Mouse (Mus musculus) forebrain, embryonic 14.5 days (tissue): Measurements from ENCODE around the gene Sdhd. TPM values are rescaled to one million over a fixed set of nuclear protein-coding genes. Genes with fewer than 3 reads are reported as not detected.

Experiments used
- ATAC-seq: fragments of 200-750 bp; cut with Nextera tagmentation; 2 replicates; pipeline ENCODE4 v1.8.0; 2017; ENCODE audit warnings: mild to moderate bottlenecking, moderate library complexity
- DNase-seq: peaks from one replicate; pipeline ENCODE4 v3.0.0-alpha.2; 2015; ENCODE audit warnings: low spot score
- H3K27ac ChIP-seq: fragments of 300-500 bp; sonication (generic); 2 replicates; pipeline ENCODE4 v1.5.1; 2014; ENCODE audit warnings: low read depth, mild to moderate bottlenecking, control low read depth, low read length, moderate library complexity
- H3K27me3 ChIP-seq: fragments of 300-500 bp; sonication (generic); replicated peaks from 2 replicates; pipeline ENCODE4 v1.6.1; 2014; ENCODE audit warnings: low read length, control low read depth, mixed read lengths; ENCODE audit not compliant: control insufficient read depth, insufficient read depth
- H3K36me3 ChIP-seq: fragments of 300-500 bp; sonication (generic); 2 replicates; pipeline ENCODE4 v1.6.1; 2014; ENCODE audit warnings: low read length, control low read depth; ENCODE audit not compliant: control insufficient read depth, insufficient read depth
- H3K4me1 ChIP-seq: fragments of 300-500 bp; sonication (generic); 2 replicates; pipeline ENCODE4 v1.6.1; 2014; ENCODE audit warnings: antibody characterized with exemption, low read length, control low read depth; ENCODE audit not compliant: control insufficient read depth, insufficient read depth
- H3K4me2 ChIP-seq: fragments of 300-500 bp; sonication (generic); 2 replicates; pipeline ENCODE4 v1.6.1; 2014; ENCODE audit warnings: mild to moderate bottlenecking, control low read depth, low read length
- H3K4me3 ChIP-seq: fragments of 300-500 bp; sonication (generic); 2 replicates; pipeline ENCODE4 v1.5.1; 2014; ENCODE audit warnings: low read depth, low read length, control low read depth
- H3K9ac ChIP-seq: fragments of 300-500 bp; sonication (generic); 2 replicates; pipeline ENCODE4 v1.6.1; 2014; ENCODE audit warnings: mild to moderate bottlenecking, low read length, control low read depth, moderate library complexity
- H3K9me3 ChIP-seq: fragments of 300-500 bp; sonication (generic); replicated peaks from 2 replicates; pipeline ENCODE4 v1.6.1; 2016; ENCODE audit warnings: low read length, control low read depth, mixed read lengths; ENCODE audit not compliant: control insufficient read depth
- WGBS: fragments of 180-500 bp; shearing (Covaris S2); extraction: QIAGEN DNeasy Blood & Tissue Kit; methylation state at CpG from one replicate; pipeline ENCODE4 v1.1.7; 2014; 5-methylcytosine and 5-hydroxymethylcytosine counted together
- polyA plus RNA-seq: library from polyadenylated mRNA; unstranded; fragments of >200 nt; fragmentation: Nextera tagmentation; extraction: Ambion mirVana; gene quantifications from 2 replicates; pipeline ENCODE4 v1.2.1, GENCODE M21; 2014

The Sdhd gene
- polyA plus RNA-seq, 1 experiment from 2014 or later, result 273 TPM

DNA sequence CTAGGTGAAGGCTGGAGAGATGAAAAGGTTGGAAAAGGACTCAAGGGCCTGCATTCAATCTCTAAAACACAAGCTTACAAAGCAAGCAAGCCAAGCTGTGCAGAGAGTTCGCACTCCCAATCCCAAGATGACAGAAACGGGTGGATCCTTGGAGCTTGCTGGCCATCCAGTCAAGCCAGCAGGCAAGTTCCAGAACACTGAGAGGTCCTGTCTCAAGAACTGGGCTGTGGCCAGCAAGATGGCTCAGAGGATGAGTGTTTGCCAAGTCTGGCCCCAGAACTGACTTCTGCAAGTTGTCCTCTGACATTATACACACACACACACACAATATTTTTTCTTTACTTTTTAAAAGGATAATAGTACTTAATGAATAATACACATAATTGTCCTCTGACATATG lies 35.7 kb downstream of the Sdhd start:
- Histone ChIP-seq H3K36me3 (no peaks in the 10 kb centered on the region), H3K4me2 (no peak overlapping the region), H3K4me1 (no peaks in the 10 kb centered on the region), H3K27me3 (no peaks in the 10 kb centered on the region), H3K9me3 (no peaks in the 10 kb centered on the region), H3K27ac (no peak overlapping the region), H3K4me3 (no peak overlapping the region), H3K9ac (no peak overlapping the region)
- DNase-seq (no peak), ATAC-seq (no peak)
- WGBS, result 95% methylated on average over 2 of the region's 2 CpGs

DNA sequence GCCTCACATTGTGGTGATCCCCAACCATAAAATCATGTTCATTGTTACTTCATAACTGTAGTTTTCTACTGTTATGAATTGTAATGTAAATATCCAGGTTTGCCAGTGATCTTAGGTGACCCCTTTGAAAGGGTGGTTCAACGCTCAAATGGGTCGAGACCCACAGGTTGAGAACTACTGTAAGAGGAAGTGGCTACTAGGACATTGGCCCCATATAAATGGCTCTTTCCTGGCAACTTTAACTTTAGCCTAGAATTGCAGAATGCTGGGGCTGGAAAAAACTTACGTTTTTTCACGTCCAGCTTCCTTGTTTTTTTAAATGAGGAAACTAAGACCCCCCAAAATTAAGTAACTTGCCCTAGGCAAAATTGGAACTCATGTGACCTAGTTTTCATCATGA lies 36.2 kb downstream of the Sdhd start:
- no peaks in the 10 kb centered on the region for H3K4me1 ChIP-seq
- H3K36me3 ChIP-seq, result no peaks in the 10 kb centered on the region
- no peaks in the 10 kb centered on the region for H3K27me3 ChIP-seq
- no peaks in the 10 kb centered on the region for H3K9me3 ChIP-seq
- no peak overlapping the region for H3K9ac ChIP-seq
- DNase-seq (no peak), ATAC-seq (no peak)
- no peak overlapping the region for H3K4me2 ChIP-seq
- no peak overlapping the region for H3K27ac ChIP-seq
- no peak overlapping the region for H3K4me3 ChIP-seq
- 92% methylated on average over 4 of the region's 4 CpGs for WGBS

DNA sequence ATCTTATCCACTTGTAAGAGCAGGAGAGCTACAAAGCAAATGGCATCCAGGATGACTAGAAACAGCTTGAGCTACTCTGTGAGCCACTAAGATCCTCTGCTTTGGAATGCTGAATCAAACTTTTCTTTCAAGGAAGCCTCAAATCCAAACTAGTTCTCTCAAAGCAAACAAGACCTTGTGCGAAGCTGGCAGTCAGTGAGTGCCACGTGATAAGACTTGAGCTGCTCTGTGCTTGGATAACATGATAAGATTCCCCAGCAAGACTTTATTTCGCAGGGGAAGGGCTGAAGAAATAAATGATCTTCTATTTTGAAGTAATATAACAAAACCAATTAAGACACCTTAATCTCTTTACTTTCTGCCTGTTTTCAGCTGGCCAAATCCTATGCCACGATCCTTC lies 37.7 kb downstream of the Sdhd start:
- ATAC-seq, result no peak
- WGBS, result 84% methylated on average over 4 of the region's 4 CpGs

GRCm38 (mm10) chr9:50565173-50565572 lies 38.4 kb downstream of the Sdhd start:
- H3K27ac ChIP-seq, result no peak overlapping the region
- no peak overlapping the region for H3K4me2 ChIP-seq
- ATAC-seq (no peak), DNase-seq (no peak)
- H3K9me3 ChIP-seq, result no peaks in the 10 kb centered on the region
- H3K9ac ChIP-seq, result no peak overlapping the region
- no peaks in the 10 kb centered on the region for H3K4me1 ChIP-seq
- WGBS, result 83% methylated on average over 7 of the region's 7 CpGs
- no peaks in the 10 kb centered on the region for H3K36me3 ChIP-seq
- no peak overlapping the region for H3K4me3 ChIP-seq
- H3K27me3 ChIP-seq, result no peaks in the 10 kb centered on the region

More for the DNA sequence above, 37.7 kb downstream of the Sdhd start:
- H3K4me3 ChIP-seq, result no peak overlapping the region
- no peaks in the 10 kb centered on the region for H3K36me3 ChIP-seq
- H3K4me2 ChIP-seq, result no peak overlapping the region
- no peak overlapping the region for H3K27ac ChIP-seq
- no peak overlapping the region for H3K9ac ChIP-seq
- no peaks in the 10 kb centered on the region for H3K27me3 ChIP-seq
- H3K9me3 ChIP-seq, result no peaks in the 10 kb centered on the region
- DNase-seq, result no peak
- no peaks in the 10 kb centered on the region for H3K4me1 ChIP-seq

- Histone ChIP-seq H3K9ac (no peak overlapping the region), H3K9me3 (no peaks in the 10 kb centered on the region), H3K36me3 (no peaks in the 10 kb centered on the region), H3K4me3 (no peak overlapping the region), H3K27me3 (no peaks in the 10 kb centered on the region), H3K27ac (no peak overlapping the region), H3K4me1 (no peaks in the 10 kb centered on the region), H3K4me2 (no peak overlapping the region)
- WGBS, result 88% methylated on average over 2 of the region's 2 CpGs
- DNase-seq (no peak), ATAC-seq (no peak)
Measured at GRCm38 (mm10) chr9:50561918-50562360, 41.7 kb downstream of the Sdhd start.

DNA sequence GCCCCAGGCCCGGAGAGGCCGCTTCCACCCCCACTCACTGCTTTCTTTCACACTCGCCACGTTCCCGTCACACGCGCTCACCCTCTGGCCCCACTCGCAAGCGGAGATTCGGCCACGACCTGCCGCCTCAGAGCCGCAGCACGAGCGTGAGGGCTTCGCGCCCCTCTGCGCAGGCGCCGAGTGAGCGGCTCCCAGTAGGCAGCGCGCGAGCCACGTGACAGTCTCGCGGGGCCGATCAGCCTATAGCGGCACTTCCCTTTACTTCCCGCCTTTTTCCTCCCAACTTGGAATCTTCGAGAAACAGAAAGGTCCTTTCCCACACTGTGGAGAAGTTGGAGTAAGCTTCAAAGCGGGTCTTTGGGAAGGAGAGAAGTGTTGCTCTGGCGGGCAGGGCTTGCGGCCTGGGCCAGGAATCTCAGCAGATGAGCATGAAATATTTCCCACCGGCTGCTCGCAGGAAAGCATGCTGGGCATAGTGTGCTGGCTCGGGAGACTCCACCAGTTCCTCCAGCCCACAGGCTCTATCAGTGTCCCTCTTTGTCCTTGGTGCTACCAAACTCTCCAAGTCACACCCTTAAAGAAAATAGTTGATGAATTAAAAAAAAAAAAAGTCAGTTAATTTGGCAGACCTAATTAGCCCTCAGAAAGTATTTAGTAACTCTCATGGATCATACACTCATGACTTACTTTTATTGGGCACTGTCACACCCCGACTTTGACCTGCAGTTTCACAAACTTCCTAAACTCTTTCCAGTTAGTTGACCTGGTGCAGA lies 42.3 kb downstream of the Sdhd start, which contains the start of gene Tex12:
Gene Tex12 (minus strand): TSS at position 181 of the 773 bp plus-strand sequence.
- WGBS, result 91% methylated on average over 38 of the region's 38 CpGs
- Histone ChIP-seq H3K9me3 (no peaks in the 10 kb centered on the region), H3K27me3 (no peaks in the 10 kb centered on the region), H3K4me2 (no peak within 1 kb of the TSS), H3K4me1 (no peaks in the 10 kb centered on the region), H3K9ac (no peak within 1 kb of the TSS), H3K36me3 (no peaks in the 10 kb centered on the region), H3K27ac (no peak within 1 kb of the TSS), H3K4me3 (no peak within 1 kb of the TSS)
- no peak for ATAC-seq
- no peak for DNase-seq

DNA sequence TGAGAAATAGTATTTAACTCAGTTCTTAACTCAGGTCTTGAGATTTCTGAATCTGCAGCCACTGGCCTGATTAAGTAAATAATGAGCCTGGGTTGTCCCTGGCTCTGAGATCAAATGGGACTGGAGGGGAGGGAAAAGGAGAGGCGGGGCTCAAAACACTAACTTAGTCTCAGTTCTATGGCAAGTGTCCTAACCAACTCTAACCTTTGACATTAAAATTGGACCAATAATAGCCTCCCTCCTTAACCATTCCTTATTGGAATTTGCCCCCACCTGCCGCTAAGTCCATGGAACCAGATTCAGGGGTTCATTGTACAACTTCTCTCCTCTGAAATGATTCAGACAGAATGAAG lies 48.5 kb downstream of the Sdhd start, which contains the start of gene Bco2:
Gene Bco2 (minus strand): TSS at position 88 of the 353 bp plus-strand sequence.
- DNase-seq (no peak), ATAC-seq (peak; percentile 61)
- H3K4me3 ChIP-seq, result peak within 1 kb of the TSS; percentile 7
- WGBS, result 3% methylated on average over 2 of the region's 2 CpGs
- no peaks in the 10 kb centered on the region for H3K27me3 ChIP-seq
- H3K9ac ChIP-seq, result peak within 1 kb of the TSS; percentile 33
- H3K9me3 ChIP-seq, result no peaks in the 10 kb centered on the region
- H3K4me1 ChIP-seq, result peaks cover 4% of the 10 kb centered on the region; the same call in 1 of the 2 replicates
- H3K4me2 ChIP-seq, result peak within 1 kb of the TSS; percentile 40
- H3K27ac ChIP-seq, result peak within 1 kb of the TSS; percentile 52
- H3K36me3 ChIP-seq, result no peaks in the 10 kb centered on the region

- DNase-seq (peak; percentile 90), ATAC-seq (peak; percentile 97)
- H3K4me2 ChIP-seq, result peak within 1 kb of the TSS; percentile 40
- peaks cover 4% of the 10 kb centered on the region; the same call in 1 of the 2 replicates for H3K4me1 ChIP-seq
- H3K27me3 ChIP-seq, result no peaks in the 10 kb centered on the region
- H3K9me3 ChIP-seq, result no peaks in the 10 kb centered on the region
- WGBS, result 11% methylated on average over 12 of the region's 12 CpGs
- no peaks in the 10 kb centered on the region for H3K36me3 ChIP-seq
- peak within 1 kb of the TSS; percentile 52 for H3K27ac ChIP-seq
- H3K4me3 ChIP-seq, result peak within 1 kb of the TSS; percentile 7
- peak within 1 kb of the TSS; percentile 33 for H3K9ac ChIP-seq
Measured at GRCm38 (mm10) chr9:50554241-50555093, 49.1 kb downstream of the Sdhd start, which contains the start of gene Il18. Gene Il18, plus strand, starts transcription at chr9:50554827.
